Mouse (Mus musculus): ENCODE data around the gene Dgat2. TPM values are rescaled to one million over a fixed set of nuclear protein-coding genes. Genes with fewer than 3 reads are reported as not detected.

The Dgat2 gene
- polyA plus RNA-seq, 1 experiment from 2014 or later, result 11.2 TPM

DNA sequence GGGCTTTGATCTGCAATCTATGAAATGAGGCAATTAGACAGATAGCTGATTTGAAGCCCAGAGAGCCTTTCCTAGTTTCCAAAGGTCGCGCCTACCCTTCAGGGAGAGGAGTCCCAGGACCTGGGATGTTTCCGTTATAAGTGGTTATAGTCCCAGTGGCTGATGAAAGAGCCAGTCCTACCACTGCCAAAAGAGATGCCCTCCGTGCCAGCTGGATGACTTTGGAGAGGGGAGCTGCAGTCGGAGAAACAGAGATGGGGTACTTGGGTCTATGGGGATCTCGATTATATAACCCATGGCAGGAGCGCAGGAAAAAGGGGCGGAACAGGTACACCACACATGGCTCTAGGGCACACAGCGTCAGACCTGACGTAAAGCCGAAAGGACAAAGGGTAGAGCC, 20.6 kb downstream of the Dgat2 start:
- H3K4me3 ChIP-seq (ENCODE audit: low read depth, low read length), result no peak overlapping the region
- no peaks in the 10 kb centered on the region for H3K4me1 ChIP-seq (replicated peaks; ENCODE audit: control insufficient read depth, insufficient read depth, low read length)
- no peaks in the 10 kb centered on the region for H3K9me3 ChIP-seq (ENCODE audit: control insufficient read depth, low read length)
- H3K36me3 ChIP-seq (ENCODE audit: control insufficient read depth, insufficient read depth, low read length), result no peaks in the 10 kb centered on the region
- WGBS, result 89% methylated on average over 11 of the region's 11 CpGs
- H3K4me2 ChIP-seq (replicated peaks; ENCODE audit: low read depth, low read length), result no peak overlapping the region
- no peak overlapping the region for H3K9ac ChIP-seq (ENCODE audit: low read depth, low read length)
- H3K27me3 ChIP-seq (ENCODE audit: control insufficient read depth, insufficient read depth, low read length), result no peaks in the 10 kb centered on the region
- no peak overlapping the region for H3K27ac ChIP-seq (ENCODE audit: low read depth, low read length)
- ATAC-seq (ENCODE audit: low FRiP score) (no peak), DNase-seq (ENCODE audit: low spot score) (no peak)

DNA sequence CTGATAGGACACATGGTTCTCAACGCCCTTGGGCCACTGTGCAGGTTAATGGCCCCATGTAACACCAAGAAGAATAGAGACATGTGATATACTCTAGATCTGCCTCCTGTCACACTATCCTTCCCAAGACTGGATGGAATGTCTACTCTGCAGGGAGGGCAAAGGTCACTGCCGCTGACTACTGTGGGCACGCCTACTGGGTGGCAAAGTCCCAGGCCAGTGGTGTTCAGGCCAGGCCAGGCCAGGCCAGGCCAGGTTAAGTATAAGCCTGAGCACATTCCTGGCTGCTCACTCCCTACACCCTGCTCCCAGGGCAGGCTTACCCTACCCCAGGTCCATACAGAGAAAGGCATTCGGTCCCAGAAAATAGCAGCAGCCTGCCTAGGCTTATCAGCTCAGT, 21.0 kb downstream of the Dgat2 start:
- peak; percentile 69 for ATAC-seq (ENCODE audit: low FRiP score)
- no peaks in the 10 kb centered on the region for H3K36me3 ChIP-seq (ENCODE audit: control insufficient read depth, insufficient read depth, low read length)
- no peak overlapping the region for H3K9ac ChIP-seq (ENCODE audit: low read depth, low read length)
- H3K27me3 ChIP-seq (ENCODE audit: control insufficient read depth, insufficient read depth, low read length), result no peaks in the 10 kb centered on the region
- no peak overlapping the region for H3K4me2 ChIP-seq (replicated peaks; ENCODE audit: low read depth, low read length)
- no peaks in the 10 kb centered on the region for H3K9me3 ChIP-seq (ENCODE audit: control insufficient read depth, low read length)
- DNase-seq (ENCODE audit: low spot score), result peak; percentile 29
- WGBS, result 40% methylated on average over 4 of the region's 4 CpGs
- H3K27ac ChIP-seq (ENCODE audit: low read depth, low read length), result no peak overlapping the region
- H3K4me1 ChIP-seq (replicated peaks; ENCODE audit: control insufficient read depth, insufficient read depth, low read length), result no peaks in the 10 kb centered on the region
- H3K4me3 ChIP-seq (ENCODE audit: low read depth, low read length), result no peak overlapping the region

DNA sequence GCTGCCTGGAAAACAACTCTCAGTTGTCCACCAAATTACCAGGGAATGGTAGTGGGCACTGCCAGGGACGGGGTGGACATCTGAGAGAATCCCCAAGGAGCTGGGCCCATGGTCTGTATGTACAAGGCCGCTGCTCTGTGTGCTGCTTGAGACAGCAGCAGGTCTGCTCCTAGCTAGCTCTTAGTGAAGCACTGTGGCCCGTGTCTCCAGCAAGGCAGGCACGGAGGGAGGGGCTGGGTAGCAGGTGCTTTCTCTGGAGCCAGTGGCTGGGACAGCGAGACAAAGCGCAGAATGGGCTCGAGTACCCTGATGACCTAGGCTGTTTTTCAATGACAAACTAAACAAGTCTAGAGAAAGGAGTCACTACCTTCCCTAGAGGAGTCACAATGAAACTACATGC, 21.5 kb downstream of the Dgat2 start:
- H3K27ac ChIP-seq (ENCODE audit: low read depth, low read length), result no peak overlapping the region
- DNase-seq (ENCODE audit: low spot score), result peak; percentile 39
- no peak overlapping the region for H3K4me3 ChIP-seq (ENCODE audit: low read depth, low read length)
- H3K9ac ChIP-seq (ENCODE audit: low read depth, low read length), result no peak overlapping the region
- no peaks in the 10 kb centered on the region for H3K4me1 ChIP-seq (replicated peaks; ENCODE audit: control insufficient read depth, insufficient read depth, low read length)
- H3K9me3 ChIP-seq (ENCODE audit: control insufficient read depth, low read length), result no peaks in the 10 kb centered on the region
- no peak overlapping the region for H3K4me2 ChIP-seq (replicated peaks; ENCODE audit: low read depth, low read length)
- WGBS, result 75% methylated on average over 7 of the region's 7 CpGs
- no peaks in the 10 kb centered on the region for H3K27me3 ChIP-seq (ENCODE audit: control insufficient read depth, insufficient read depth, low read length)
- ATAC-seq (ENCODE audit: low FRiP score), result peak; percentile 65
- no peaks in the 10 kb centered on the region for H3K36me3 ChIP-seq (ENCODE audit: control insufficient read depth, insufficient read depth, low read length)

DNA sequence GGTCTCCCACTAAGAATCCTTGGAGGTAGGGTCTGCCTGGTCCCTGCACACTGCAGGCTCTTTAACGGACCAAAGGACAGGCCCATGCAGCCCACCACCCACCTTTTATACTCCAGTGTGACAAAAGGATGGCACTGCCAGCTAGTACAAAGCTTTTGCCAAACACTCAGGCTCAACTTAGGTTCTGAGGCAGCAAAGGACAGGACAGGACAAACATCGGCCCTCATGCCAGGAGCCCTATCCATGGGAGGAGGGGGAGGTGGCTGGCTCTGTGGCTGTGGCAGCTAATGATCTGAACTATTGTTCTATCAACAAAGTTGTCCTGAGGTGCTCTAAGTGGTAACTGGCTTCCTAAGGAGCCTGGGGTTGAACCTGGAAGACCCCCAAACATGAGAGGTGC, 23.1 kb downstream of the Dgat2 start:
- Histone ChIP-seq H3K36me3 (ENCODE audit: control insufficient read depth, insufficient read depth, low read length) (no peaks in the 10 kb centered on the region), H3K9ac (ENCODE audit: low read depth, low read length) (no peak overlapping the region), H3K4me2 (replicated peaks; ENCODE audit: low read depth, low read length) (no peak overlapping the region), H3K4me1 (replicated peaks; ENCODE audit: control insufficient read depth, insufficient read depth, low read length) (no peaks in the 10 kb centered on the region), H3K27me3 (ENCODE audit: control insufficient read depth, insufficient read depth, low read length) (no peaks in the 10 kb centered on the region), H3K4me3 (ENCODE audit: low read depth, low read length) (no peak overlapping the region), H3K27ac (ENCODE audit: low read depth, low read length) (no peak overlapping the region), H3K9me3 (ENCODE audit: control insufficient read depth, low read length) (no peaks in the 10 kb centered on the region)
- ATAC-seq (ENCODE audit: low FRiP score) (no peak), DNase-seq (ENCODE audit: low spot score) (no peak)
- 83% methylated on average over 2 of the region's 2 CpGs for WGBS

DNA sequence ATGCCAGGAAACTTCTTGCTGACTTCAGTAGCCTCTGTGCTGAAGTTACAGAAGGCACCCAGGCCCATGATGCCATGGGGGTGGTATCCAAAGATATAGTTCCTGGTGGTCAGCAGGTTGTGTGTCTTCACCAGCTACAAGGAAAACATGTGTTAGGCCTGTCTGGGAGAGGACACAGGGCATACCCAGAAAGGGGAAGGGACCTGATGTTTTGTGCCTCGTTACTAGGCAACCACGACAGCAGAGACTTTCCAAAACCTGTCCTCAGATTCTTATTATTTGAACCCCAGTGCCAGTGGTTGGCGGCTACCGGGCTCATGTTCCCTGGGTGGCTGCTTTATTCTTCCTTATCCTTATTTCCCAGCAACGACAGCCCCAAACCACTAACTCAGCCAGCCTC, 23.6 kb downstream of the Dgat2 start:
- H3K4me1 ChIP-seq (replicated peaks; ENCODE audit: control insufficient read depth, insufficient read depth, low read length), result no peaks in the 10 kb centered on the region
- no peak overlapping the region for H3K4me3 ChIP-seq (ENCODE audit: low read depth, low read length)
- no peak overlapping the region for H3K27ac ChIP-seq (ENCODE audit: low read depth, low read length)
- no peaks in the 10 kb centered on the region for H3K36me3 ChIP-seq (ENCODE audit: control insufficient read depth, insufficient read depth, low read length)
- no peak for DNase-seq (ENCODE audit: low spot score)
- 62% methylated on average over 5 of the region's 5 CpGs for WGBS
- no peaks in the 10 kb centered on the region for H3K27me3 ChIP-seq (ENCODE audit: control insufficient read depth, insufficient read depth, low read length)
- no peaks in the 10 kb centered on the region for H3K9me3 ChIP-seq (ENCODE audit: control insufficient read depth, low read length)
- ATAC-seq (ENCODE audit: low FRiP score), result no peak
- no peak overlapping the region for H3K4me2 ChIP-seq (replicated peaks; ENCODE audit: low read depth, low read length)
- no peak overlapping the region for H3K9ac ChIP-seq (ENCODE audit: low read depth, low read length)

DNA sequence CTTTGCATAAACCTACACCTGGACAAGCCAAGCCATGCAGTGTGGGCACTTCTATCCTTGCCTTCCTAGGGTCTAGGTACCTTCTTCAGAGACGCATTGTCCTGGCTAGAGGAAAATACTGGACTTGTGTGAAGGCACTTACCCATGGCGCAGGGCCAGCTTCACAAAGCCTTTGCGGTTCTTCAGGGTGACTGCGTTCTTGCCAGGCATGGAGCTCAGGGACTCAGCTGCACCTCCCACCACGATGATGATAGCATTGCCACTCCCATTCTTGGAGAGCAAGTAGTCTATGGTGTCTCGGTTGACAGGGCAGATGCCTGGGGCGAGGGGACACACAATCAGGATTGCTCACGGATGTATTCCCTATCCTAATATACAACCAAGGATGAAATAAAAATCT, 24.5 kb downstream of the Dgat2 start:
- H3K4me3 ChIP-seq (ENCODE audit: low read depth, low read length), result no peak overlapping the region
- no peak overlapping the region for H3K9ac ChIP-seq (ENCODE audit: low read depth, low read length)
- ATAC-seq (ENCODE audit: low FRiP score) (no peak), DNase-seq (ENCODE audit: low spot score) (no peak)
- H3K36me3 ChIP-seq (ENCODE audit: control insufficient read depth, insufficient read depth, low read length), result no peaks in the 10 kb centered on the region
- H3K9me3 ChIP-seq (ENCODE audit: control insufficient read depth, low read length), result no peaks in the 10 kb centered on the region
- H3K27ac ChIP-seq (ENCODE audit: low read depth, low read length), result no peak overlapping the region
- H3K4me2 ChIP-seq (replicated peaks; ENCODE audit: low read depth, low read length), result no peak overlapping the region
- 88% methylated on average over 8 of the region's 8 CpGs for WGBS
- no peaks in the 10 kb centered on the region for H3K27me3 ChIP-seq (ENCODE audit: control insufficient read depth, insufficient read depth, low read length)
- H3K4me1 ChIP-seq (replicated peaks; ENCODE audit: control insufficient read depth, insufficient read depth, low read length), result no peaks in the 10 kb centered on the region

DNA sequence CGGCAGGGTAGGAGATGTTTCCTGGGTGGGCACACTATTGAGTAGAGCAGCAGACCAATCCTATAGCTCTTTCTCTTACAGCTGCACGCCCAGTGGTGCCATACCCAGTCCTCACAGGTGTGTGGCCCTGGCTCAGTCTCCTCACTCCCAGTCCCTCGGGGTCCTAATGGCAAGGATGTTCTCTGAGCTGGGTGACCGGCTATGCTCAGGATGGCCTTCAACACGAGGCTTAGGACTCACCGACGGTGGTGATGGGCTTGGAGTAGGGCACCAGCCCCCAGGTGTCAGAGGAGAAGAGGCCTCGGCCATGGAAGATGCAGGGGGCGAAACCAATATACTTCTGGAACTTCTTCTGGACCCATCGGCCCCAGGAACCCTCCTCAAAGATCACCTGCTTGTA, 25.8 kb downstream of the Dgat2 start:
- Histone ChIP-seq H3K27me3 (ENCODE audit: control insufficient read depth, insufficient read depth, low read length) (no peaks in the 10 kb centered on the region), H3K4me1 (replicated peaks; ENCODE audit: control insufficient read depth, insufficient read depth, low read length) (no peaks in the 10 kb centered on the region), H3K27ac (ENCODE audit: low read depth, low read length) (no peak overlapping the region), H3K36me3 (ENCODE audit: control insufficient read depth, insufficient read depth, low read length) (no peaks in the 10 kb centered on the region), H3K9me3 (ENCODE audit: control insufficient read depth, low read length) (no peaks in the 10 kb centered on the region), H3K4me2 (replicated peaks; ENCODE audit: low read depth, low read length) (no peak overlapping the region), H3K9ac (ENCODE audit: low read depth, low read length) (no peak overlapping the region), H3K4me3 (ENCODE audit: low read depth, low read length) (no peak overlapping the region)
- no peak for DNase-seq (ENCODE audit: low spot score)
- no peak for ATAC-seq (ENCODE audit: low FRiP score)
- 85% methylated on average over 10 of the region's 10 CpGs for WGBS

GRCm38 (mm10) chr7:99155311-99156289, 26.9 kb downstream of the Dgat2 start:
- H3K9ac ChIP-seq (ENCODE audit: low read depth, low read length), result no peak overlapping the region
- ATAC-seq (ENCODE audit: low FRiP score), result peak; percentile 76

GRCm38 (mm10) chr7:99154648-99155151, 27.8 kb downstream of the Dgat2 start:
- 65% methylated on average over 8 of the region's 8 CpGs for WGBS
- H3K9me3 ChIP-seq (ENCODE audit: control insufficient read depth, low read length), result no peaks in the 10 kb centered on the region
- H3K4me3 ChIP-seq (ENCODE audit: low read depth, low read length), result no peak overlapping the region
- H3K9ac ChIP-seq (ENCODE audit: low read depth, low read length), result no peak overlapping the region
- H3K27ac ChIP-seq (ENCODE audit: low read depth, low read length), result no peak overlapping the region
- peak; percentile 22 for DNase-seq (ENCODE audit: low spot score)
- no peaks in the 10 kb centered on the region for H3K27me3 ChIP-seq (ENCODE audit: control insufficient read depth, insufficient read depth, low read length)
- H3K4me1 ChIP-seq (replicated peaks; ENCODE audit: control insufficient read depth, insufficient read depth, low read length), result no peaks in the 10 kb centered on the region
- no peak overlapping the region for H3K4me2 ChIP-seq (replicated peaks; ENCODE audit: low read depth, low read length)
- ATAC-seq (ENCODE audit: low FRiP score), result peak; percentile 52
- H3K36me3 ChIP-seq (ENCODE audit: control insufficient read depth, insufficient read depth, low read length), result no peaks in the 10 kb centered on the region

More at GRCm38 (mm10) chr7:99155311-99156289, 26.9 kb downstream of the Dgat2 start:
- Histone ChIP-seq H3K4me2 (replicated peaks; ENCODE audit: low read depth, low read length) (peak overlapping the region; percentile 4; the same call in 1 of the 2 replicates), H3K27me3 (ENCODE audit: control insufficient read depth, insufficient read depth, low read length) (no peaks in the 10 kb centered on the region), H3K27ac (ENCODE audit: low read depth, low read length) (peak overlapping the region; percentile 53; the same call in 1 of the 2 replicates), H3K4me3 (ENCODE audit: low read depth, low read length) (0 out of 2 replicates have a peak overlapping the region, but pooled peaks have one; percentile 3), H3K4me1 (replicated peaks; ENCODE audit: control insufficient read depth, insufficient read depth, low read length) (no peaks in the 10 kb centered on the region), H3K9me3 (ENCODE audit: control insufficient read depth, low read length) (no peaks in the 10 kb centered on the region), H3K36me3 (ENCODE audit: control insufficient read depth, insufficient read depth, low read length) (no peaks in the 10 kb centered on the region)
- WGBS, result 26% methylated on average over 17 of the region's 17 CpGs
- peak; percentile 70 for DNase-seq (ENCODE audit: low spot score)

Measured in hindbrain, embryonic 11.5 days (tissue).